Mouse (Mus musculus) activated CD4-positive, CD25-positive, alpha-beta regulatory T cell, adult 9 weeks (primary cell): ENCODE results near the gene Pcsk2. TPM values are rescaled to one million over a fixed set of nuclear protein-coding genes. Genes with fewer than 3 reads are reported as not detected.

Experiments used
- polyA plus RNA-seq: library from polyadenylated mRNA; unstranded; fragments of 100-300 nt; shearing (Covaris generic); gene quantifications from one replicate; pipeline ENCODE4 v1.2.1, GENCODE M21; 2017

Pcsk2 gene
- not detected for polyA plus RNA-seq

DNA sequence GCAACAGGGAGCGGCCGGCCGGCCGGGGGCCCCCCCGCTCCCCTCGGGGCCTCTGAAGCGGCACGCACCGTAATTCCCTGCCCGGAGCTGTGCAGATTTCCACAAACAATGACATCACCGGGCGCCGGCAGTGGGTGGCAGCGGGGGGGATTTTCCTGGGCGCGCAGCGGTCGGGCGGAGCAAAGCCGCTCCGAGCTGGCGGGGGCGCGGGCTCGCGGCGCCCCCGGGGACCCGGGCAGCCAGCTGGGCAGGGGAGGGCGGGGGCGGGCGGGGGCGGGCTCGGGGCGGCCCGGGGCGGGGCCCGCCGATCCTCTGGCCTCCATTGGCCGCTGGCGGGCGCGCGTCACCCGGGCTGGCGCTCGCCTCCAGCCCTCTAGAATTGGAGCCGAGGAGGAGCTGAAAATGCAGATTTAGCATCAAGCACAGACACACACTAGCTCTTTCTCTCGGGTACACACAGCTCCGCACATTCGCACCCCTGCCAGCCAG lies at the start of gene Pcsk2:
Gene Pcsk2, plus strand, starts transcription at position 399 of the 489 bp plus-strand sequence.

DNA sequence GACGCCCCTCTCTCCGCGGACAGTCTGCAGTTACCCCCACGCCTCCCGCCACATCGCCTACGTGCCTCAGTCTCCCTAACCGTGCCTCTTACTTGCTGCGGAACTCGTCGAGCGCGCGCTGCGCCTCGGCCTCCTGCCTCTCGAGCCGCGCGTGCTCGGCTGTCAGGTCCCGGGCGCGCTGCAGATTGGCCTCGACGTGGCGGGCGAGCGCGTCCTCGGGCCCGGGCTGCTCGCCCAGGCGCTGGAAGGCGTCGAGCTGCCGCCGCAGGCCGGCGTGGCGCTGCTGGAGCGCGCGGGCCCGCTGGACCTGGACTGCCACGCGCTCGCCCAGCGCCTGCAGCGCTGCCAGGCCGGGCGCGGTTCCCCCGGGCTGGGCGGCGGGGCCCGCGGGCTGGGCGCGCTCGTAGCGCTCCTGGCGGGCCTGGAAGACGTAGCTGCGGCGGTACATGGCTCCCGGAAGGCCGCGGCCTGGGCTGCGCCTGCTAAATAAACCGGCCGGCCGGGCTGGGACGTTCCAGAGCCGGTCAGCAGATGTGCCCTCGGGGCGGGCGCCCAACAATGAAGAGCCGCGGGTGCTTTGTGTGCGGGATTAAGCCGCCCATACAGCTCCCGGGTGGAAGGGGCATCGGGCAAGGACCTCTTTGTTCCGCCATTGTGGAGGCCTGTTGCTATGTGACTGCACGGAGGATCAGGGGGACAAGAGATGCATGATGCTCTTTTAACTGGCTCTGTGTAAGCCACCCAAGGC lies 316.7 kb downstream of the Pcsk2 start, which contains the start of gene Bfsp1:
Gene Bfsp1, minus strand, starts transcription at position 690 of the 748 bp plus-strand sequence.

